Mouse (Mus musculus) embryo, embryonic 10 days (tissue): ENCODE measurements around the gene Mettl13.

Experiments used
- DNase-seq: peaks from one replicate; pipeline ENCODE4 v3.0.0-alpha.2; 2015; ENCODE audit warnings: low spot score

The Mettl13 gene

DNA sequence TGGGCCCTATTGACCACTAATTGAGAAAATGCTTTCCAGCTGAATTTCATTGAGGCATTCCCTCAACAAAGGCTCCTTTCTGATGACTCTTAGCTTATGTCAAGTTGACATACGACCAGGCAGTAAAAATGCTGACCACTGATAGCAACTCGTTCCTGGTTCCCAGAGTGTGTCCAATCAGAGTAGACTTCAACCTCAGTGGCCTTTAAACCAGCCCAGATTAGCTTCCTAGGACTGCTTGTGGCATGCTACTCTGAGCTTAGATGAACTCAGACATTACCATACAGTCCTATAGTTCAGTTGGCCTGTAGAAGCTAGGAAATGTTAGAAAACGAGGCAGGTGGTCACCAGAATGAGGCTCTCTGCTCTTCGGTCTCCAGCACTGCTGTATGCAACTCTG, 16.0 kb downstream of the Mettl13 start:
- DNase-seq = peak; percentile 41

DNA sequence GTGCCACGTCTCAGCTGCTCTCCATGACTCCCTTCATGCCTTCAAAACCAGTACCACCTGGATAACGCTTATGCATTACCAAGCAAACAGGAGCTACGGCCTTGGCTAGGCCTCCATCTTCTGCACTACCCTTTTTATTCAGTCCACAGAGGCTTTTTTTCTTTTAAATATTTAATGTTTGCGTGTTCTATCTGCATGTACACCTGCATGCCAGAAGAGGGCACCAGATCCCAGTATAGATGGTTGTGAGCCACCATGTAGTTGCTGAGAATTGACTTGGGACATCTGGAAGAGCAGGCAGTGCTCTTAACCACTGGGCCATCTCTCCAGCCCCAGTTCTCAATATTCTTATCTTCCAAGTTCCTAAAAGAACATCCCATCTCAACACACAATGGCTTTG, 16.8 kb downstream of the Mettl13 start:
- DNase-seq = no peak

DNA sequence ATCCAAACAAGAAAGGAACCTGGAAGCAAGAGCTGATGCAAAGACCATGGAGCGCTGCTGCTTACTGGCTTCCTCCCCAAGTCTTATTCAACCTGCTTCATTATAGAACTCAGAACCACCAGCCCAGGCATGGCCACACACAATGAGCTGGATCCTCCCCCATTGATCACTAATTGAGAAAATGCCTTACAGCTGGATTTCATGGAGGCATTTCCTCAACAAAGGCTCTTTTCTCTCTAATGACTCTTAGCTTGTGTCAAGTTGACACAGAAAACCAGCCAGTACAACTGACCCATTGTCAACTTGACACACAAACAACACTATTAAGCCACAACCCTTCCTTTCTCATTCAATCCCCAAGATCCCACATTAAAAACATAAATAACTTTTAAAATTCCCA, 17.7 kb downstream of the Mettl13 start:
- peak; percentile 11 for DNase-seq

DNA sequence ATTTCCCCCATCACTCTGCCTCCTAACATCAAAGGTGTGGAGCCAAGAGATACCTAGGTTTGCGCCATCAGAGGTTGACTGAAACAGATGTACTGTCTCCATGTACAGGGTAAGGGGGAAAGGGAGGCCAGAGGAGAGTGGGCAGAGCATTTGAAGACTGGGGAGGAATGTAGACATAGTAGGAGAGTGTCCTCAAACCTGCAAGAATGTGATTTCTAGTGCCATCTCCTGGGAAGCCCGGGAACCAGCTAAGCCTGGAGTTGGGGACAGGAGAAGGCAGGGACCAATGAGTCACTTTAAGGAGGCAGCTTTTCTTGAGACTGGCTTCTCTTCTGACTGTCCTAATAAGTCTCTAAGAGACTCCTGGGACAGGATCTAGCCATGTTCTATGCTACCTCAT, 18.7 kb downstream of the Mettl13 start:
- DNase-seq = no peak

DNA sequence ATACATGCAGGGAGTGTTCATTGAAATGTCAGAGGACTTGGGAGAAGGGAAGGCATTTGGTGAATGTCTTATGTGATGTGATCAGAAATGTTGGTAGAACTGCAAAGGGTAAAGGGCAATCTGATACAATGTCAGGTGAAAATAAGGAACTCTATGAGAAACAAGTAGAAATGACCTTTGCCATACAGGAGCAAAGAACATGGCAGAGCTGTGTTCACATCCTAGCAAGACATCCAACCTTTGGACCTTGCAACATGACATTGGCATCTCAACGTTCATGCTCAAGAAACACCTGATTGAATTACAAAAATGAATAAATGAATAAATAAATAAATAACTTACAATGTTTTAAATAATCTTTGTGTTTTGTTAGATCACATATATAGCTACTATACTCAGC, 33.2 kb downstream of the Mettl13 start:
- no peak for DNase-seq

DNA sequence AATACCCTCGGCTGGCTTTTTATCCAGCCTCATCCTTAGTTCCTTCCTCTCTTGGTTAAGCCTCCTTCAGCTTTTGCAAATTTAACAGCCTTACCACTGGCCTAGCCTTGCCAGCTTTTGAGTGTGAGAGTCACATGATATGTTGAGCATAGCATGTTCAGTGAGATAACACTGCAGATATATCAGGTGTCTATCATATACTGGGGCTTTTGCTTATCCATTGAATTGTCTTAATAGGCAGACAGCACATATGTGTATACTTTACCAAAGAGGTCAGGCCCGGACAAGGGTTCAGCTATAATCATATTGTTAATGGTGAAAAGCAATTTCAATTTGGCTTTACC, 38.4 kb downstream of the Mettl13 start:
- no peak for DNase-seq

DNA sequence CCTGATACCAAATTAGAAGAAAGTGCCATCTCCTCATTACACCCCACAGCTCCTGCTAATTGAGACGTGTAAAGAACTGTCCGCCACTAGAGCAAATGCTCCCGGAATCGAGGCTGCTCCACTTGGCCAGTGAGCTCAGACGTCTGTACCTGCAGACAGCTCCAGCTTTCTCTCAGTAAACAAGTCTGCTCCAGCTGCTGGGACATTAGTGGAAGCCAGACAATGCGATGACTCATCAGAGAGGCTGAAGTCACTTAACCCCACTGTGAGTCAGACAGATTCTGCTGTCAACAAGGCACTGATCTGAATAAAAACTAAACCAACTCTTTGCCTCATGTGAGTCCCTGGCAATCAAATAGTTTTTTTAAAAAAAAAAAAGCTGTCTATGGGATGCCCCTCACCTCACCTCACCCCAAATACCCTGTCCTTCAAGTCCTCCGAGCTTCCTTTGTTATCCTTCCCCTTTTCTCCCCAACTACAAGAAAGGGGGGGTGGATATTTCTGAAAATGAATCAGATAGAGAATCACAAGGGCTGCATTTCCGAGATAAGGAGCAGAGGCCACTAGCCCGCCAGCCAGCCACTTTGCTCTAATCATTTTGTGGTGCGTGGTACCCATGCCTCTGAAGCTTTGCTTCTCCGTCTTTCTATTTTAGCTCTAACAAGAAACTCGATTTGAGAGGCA, 38.9 kb downstream of the Mettl13 start:
- DNase-seq = peak; percentile 30

DNA sequence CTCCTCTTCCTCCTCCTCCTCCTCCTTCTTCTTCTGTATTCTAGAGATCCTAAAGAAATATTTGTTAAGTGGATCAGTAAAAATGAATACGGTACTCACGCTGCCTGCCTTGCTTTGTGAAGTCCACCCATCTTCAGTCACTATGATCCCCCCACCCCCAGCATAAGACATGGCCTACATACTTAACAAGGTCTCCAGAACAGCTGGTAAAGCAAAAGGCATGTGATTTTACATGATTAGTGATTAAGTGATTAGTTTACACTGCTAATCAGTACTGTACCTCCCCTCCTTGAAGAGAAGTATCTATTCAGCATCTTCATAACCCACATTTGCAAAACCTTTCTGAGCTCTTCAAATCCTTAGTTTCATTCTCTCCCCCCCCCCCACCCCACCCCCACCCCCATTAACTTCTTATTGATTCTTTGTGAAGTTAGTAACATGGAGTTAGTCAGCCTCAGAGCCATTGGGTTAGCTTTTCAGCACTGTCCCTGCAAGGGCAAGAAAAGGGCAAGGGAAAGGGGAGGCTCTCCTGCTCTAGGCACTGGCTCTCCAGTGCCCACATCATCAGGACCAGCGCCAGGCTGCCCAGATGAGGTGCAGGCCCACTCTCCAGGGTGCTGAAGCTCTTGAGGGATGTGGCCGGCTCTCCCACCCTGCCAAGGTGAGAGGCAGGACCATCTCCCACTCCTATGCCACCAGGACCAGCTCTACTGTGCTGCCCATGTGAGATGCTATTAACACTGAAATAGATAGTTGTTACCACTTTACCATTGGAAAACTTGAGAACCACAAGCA, 39.9 kb downstream of the Mettl13 start:
- DNase-seq = no peak

DNA sequence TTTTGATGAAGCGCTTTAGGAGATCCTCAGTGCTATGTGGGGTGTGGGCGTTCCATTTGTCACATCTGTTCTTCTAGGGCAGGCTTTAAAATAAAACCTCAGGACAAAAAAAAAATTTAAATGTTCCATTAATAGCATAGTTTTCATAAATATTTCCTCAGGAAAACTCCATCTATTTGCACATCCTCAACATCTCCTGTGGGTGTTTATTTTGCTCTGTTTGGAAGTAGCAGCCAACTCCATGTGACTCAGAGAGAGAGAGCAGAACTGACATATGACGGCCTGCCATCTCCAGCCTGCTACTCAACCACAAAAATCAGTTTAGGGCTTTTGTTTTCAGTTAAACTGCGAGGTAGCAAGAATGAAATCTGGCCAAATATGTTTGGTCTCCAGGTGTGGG, 41.8 kb downstream of the Mettl13 start:
- no peak for DNase-seq

DNA sequence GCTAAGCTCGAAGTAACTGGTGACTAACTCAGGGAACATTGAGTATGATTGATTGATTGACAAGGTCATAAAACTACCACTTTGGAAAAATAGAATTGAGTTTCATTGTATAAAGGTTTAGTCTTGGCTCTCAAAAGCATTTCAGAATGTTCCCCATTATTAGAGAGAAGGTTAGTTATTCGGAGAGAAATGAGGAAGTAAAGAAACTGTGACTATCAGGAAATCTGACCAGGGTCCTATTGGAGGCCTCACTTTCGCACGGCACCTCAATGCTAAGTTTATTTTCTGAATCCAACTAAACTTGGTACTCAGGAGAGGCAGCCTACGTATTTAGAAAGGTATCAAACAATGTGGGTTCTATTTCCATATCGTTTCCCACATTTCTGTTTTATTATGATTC, 42.7 kb downstream of the Mettl13 start:
- DNase-seq = no peak
